7 mouse cellular contexts compared by ENCODE assay signal in the genomic region with DNA sequence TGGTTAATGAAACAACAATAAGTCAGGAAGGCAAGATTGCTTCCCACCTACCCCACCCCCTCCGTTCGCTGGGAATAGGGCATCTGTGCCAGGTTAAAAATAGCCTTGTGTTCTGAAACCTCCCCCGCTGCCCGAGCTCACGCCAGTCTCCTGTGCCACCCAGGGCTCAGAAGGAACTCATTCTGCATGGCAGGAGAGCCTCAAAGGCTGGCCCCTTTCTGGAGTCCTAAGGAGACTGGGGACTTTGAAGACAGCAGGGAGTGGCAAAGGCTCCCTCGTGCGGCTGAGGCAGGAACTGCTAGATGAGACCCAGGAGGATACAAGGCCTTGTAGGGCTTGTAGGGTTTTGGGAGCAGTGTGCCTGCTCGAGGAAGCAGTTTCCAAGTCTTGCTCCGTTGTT. TPM values are rescaled to one million over a fixed set of nuclear protein-coding genes. Genes with fewer than 3 reads are reported as not detected.
DNase-seq lines count a peak whose midpoint lies in the region; ATAC-seq and TF ChIP-seq lines count a peak whose summit lies in the region.

No protein-coding gene starts in this region.

- H3K4me1 ChIP-seq in cortical plate, adult 2 months (ENCODE audit: control insufficient read depth, insufficient read depth, low read length): peaks cover 2% of the 10 kb centered on the region; the same call in 1 of the 2 replicates
- H3K4me1 ChIP-seq in intestine, embryonic 15.5 days (replicated peaks): peaks cover 11% of the 10 kb centered on the region; the same call in 1 of the 2 replicates
- peaks cover 4% of the 10 kb centered on the region for H3K4me1 ChIP-seq in midbrain, embryonic 11.5 days (ENCODE audit: control insufficient read depth, insufficient read depth, low read length)

- peak; percentile 90 for TF ChIP-seq CTCF in cortical plate, adult 2 months (IDR thresholded peaks at IDR 0.05; ENCODE audit: extremely low read depth, insufficient read depth, low read length)

- 9% methylated on average over 9 of the region's 9 CpGs for WGBS in intestine, embryonic 15.5 days
- 8% methylated on average over 9 of the region's 9 CpGs for WGBS in midbrain, embryonic 11.5 days

- no peak for TF ChIP-seq POLR2A in cortical plate, adult 2 months (IDR thresholded peaks at IDR 0.05; ENCODE audit: extremely low read depth, insufficient read depth, low read length)

- H3K36me3 ChIP-seq in intestine, embryonic 15.5 days: no peaks in the 10 kb centered on the region
- H3K36me3 ChIP-seq in midbrain, embryonic 11.5 days (ENCODE audit: control insufficient read depth, insufficient read depth, low read length): no peaks in the 10 kb centered on the region

- ATAC-seq in intestine, embryonic 15.5 days: peak; percentile 54
- ATAC-seq in midbrain, embryonic 11.5 days (ENCODE audit: low FRiP score): 0 out of 2 replicates have a peak, but pooled peaks have one; percentile 24

- no peaks in the 10 kb centered on the region for H3K9me3 ChIP-seq in intestine, embryonic 15.5 days
- no peaks in the 10 kb centered on the region for H3K9me3 ChIP-seq in midbrain, embryonic 11.5 days (ENCODE audit: control insufficient read depth, low read length)

- peak overlapping the region; percentile 43 for H3K4me2 ChIP-seq in intestine, embryonic 15.5 days (replicated peaks)
- H3K4me2 ChIP-seq in midbrain, embryonic 11.5 days: peak overlapping the region; percentile 36

- peak overlapping the region; percentile 4; the same call in 1 of the 2 replicates for H3K9ac ChIP-seq in intestine, embryonic 15.5 days
- H3K9ac ChIP-seq in midbrain, embryonic 11.5 days (ENCODE audit: low read length): peak overlapping the region; percentile 16; the same call in 1 of the 2 replicates

- intact Hi-C loops in left cerebral cortex, postnatal 25 days (cut with DNase I): loop anchor here (2.0 to 5.0 kb wide), 4 partner anchors 69 to 230 kb away; no protein-coding TSS in a partner anchor

- H3K4me3 ChIP-seq in cortical plate, adult 2 months (ENCODE audit: insufficient read depth, low read length): 0 out of 2 replicates have a peak overlapping the region, but pooled peaks have one; percentile 0
- 0 out of 2 replicates have a peak overlapping the region, but pooled peaks have one; percentile 4 for H3K4me3 ChIP-seq in intestine, embryonic 15.5 days (replicated peaks)
- no peak overlapping the region for H3K4me3 ChIP-seq in midbrain, embryonic 11.5 days (ENCODE audit: low read depth, low read length)

- DNase-seq in adipocyte (ENCODE audit: low spot score): peak; percentile 83
- peak; percentile 70 for DNase-seq in gastrocnemius, postnatal 10 days
- peak; percentile 76 to 90 for DNase-seq in left cerebral cortex, postnatal 25 days (ENCODE audit: low spot score in 2 of 2)
- peak; percentile 99 for DNase-seq in midbrain, embryonic 11.5 days (ENCODE audit: low spot score, missing footprints)
- DNase-seq in skeletal muscle tissue, adult 2 months (ENCODE audit: low read depth, low spot score): peak; percentile 54

- H3K27ac ChIP-seq in cortical plate, adult 2 months (ENCODE audit: insufficient read depth, low read length): no peak overlapping the region
- no peak overlapping the region for H3K27ac ChIP-seq in intestine, embryonic 15.5 days
- H3K27ac ChIP-seq in midbrain, embryonic 11.5 days (ENCODE audit: low read depth, low read length): no peak overlapping the region

- peaks cover 5% of the 10 kb centered on the region for H3K27me3 ChIP-seq in intestine, embryonic 15.5 days (replicated peaks)
- H3K27me3 ChIP-seq in midbrain, embryonic 11.5 days (ENCODE audit: control insufficient read depth, insufficient read depth, low read length): no peaks in the 10 kb centered on the region

RNA-seq across cellular contexts. Expression of a gene that starts 24.8 kb away (rescaled TPM):
- polyA plus RNA-seq in cortical plate, adult 2 months (2012; rRNA removed): 3.5 and 4.5 TPM in 2 replicates
- total RNA-seq in gastrocnemius, postnatal 10 days (2021): not detected
- 0.14 and 0.19 TPM in 2 replicates for polyA plus RNA-seq in intestine, embryonic 15.5 days (2015; fragmentation: Nextera tagmentation; extraction: Ambion mirVana)
- total RNA-seq in left cerebral cortex, postnatal 25 days (2021): 1 to 10 TPM; 3.4 to 3.7 TPM
- polyA plus RNA-seq in midbrain, embryonic 11.5 days (2014; fragmentation: Nextera tagmentation; extraction: Ambion mirVana): 0.14 TPM in 1 of 2 replicates, not detected in the other

RNA-seq across cellular contexts. Expression of a gene that starts 25.4 kb away (rescaled TPM):
- 266 and 292 TPM in 2 replicates for polyA plus RNA-seq in cortical plate, adult 2 months (2012; rRNA removed)
- 10 to 100 TPM; 23.9 to 27.0 TPM for total RNA-seq in gastrocnemius, postnatal 10 days (2021)
- polyA plus RNA-seq in intestine, embryonic 15.5 days (2015; fragmentation: Nextera tagmentation; extraction: Ambion mirVana): 37.9 and 38.3 TPM in 2 replicates
- total RNA-seq in left cerebral cortex, postnatal 25 days (2021): 100 to 1,000 TPM; 458 to 459 TPM
- polyA plus RNA-seq in midbrain, embryonic 11.5 days (2014; fragmentation: Nextera tagmentation; extraction: Ambion mirVana): 41.4 and 41.9 TPM in 2 replicates

RNA-seq across cellular contexts. Expression of a gene that starts 32.1 kb away (rescaled TPM):
- 0.32 and 0.40 TPM in 2 replicates for polyA plus RNA-seq in cortical plate, adult 2 months (2012; rRNA removed)
- 1 to 10 TPM; 2.0 to 2.1 TPM for total RNA-seq in gastrocnemius, postnatal 10 days (2021)
- 0.35 and 0.64 TPM in 2 replicates for polyA plus RNA-seq in intestine, embryonic 15.5 days (2015; fragmentation: Nextera tagmentation; extraction: Ambion mirVana)
- total RNA-seq in left cerebral cortex, postnatal 25 days (2021): under 1 TPM; 0.66 to 0.69 TPM
- 0.04 TPM in 1 of 2 replicates, not detected in the other for polyA plus RNA-seq in midbrain, embryonic 11.5 days (2014; fragmentation: Nextera tagmentation; extraction: Ambion mirVana)
